Mouse (Mus musculus) megakaryocyte-erythroid progenitor cell, adult 5 weeks (primary cell): ENCODE data around the gene Bfsp1. TPM values are rescaled to one million over a fixed set of nuclear protein-coding genes. Genes with fewer than 3 reads are reported as not detected.

Experiments
- polyA plus RNA-seq: library from polyadenylated mRNA; stranded (reverse); fragments of >175 nt; gene quantifications from 2 replicates; pipeline ENCODE4 v1.2.3, GENCODE M21; 2012

Bfsp1 gene
- 0.09 TPM in 1 of 2 replicates, not detected in the other for polyA plus RNA-seq

DNA sequence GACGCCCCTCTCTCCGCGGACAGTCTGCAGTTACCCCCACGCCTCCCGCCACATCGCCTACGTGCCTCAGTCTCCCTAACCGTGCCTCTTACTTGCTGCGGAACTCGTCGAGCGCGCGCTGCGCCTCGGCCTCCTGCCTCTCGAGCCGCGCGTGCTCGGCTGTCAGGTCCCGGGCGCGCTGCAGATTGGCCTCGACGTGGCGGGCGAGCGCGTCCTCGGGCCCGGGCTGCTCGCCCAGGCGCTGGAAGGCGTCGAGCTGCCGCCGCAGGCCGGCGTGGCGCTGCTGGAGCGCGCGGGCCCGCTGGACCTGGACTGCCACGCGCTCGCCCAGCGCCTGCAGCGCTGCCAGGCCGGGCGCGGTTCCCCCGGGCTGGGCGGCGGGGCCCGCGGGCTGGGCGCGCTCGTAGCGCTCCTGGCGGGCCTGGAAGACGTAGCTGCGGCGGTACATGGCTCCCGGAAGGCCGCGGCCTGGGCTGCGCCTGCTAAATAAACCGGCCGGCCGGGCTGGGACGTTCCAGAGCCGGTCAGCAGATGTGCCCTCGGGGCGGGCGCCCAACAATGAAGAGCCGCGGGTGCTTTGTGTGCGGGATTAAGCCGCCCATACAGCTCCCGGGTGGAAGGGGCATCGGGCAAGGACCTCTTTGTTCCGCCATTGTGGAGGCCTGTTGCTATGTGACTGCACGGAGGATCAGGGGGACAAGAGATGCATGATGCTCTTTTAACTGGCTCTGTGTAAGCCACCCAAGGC is at the start of gene Bfsp1:
Gene Bfsp1 (minus strand): TSS at position 690 of the 748 bp plus-strand sequence.

Other genes starting within 250 kb of the Bfsp1 start
- 21.4 and 27.1 TPM in 2 replicates for gene Dstn, start 52.1 kb upstream of the Bfsp1 start, polyA plus RNA-seq
- gene Rrbp1, start 148.1 kb upstream of the Bfsp1 start, polyA plus RNA-seq: 263 and 399 TPM in 2 replicates
- not detected in 2 replicates for gene Banf2, start 169.9 kb upstream of the Bfsp1 start, polyA plus RNA-seq